Mouse (Mus musculus) Muller cell, postnatal 12 days (primary cell): ENCODE measurements around the gene Hccs.
A peak's percentile ranks its signal among the peaks of the same experiment; 100 is the strongest.
"Not testable (repeated sequence)": the region's sequence is repeated elsewhere in the genome, so short reads cannot be mapped to it uniquely, and the experiment has no call there.

Experiments used
- DNase-seq: peaks from one replicate; pipeline ENCODE4 v3.0.0-alpha.2; 2015; ENCODE audit errors: inconsistent ontology term

Gene Hccs

GRCm38 (mm10) chrX:169319945-169320667, at the start of gene Hccs:
Hccs (minus strand) TSS chrX:169320372.
- peak; percentile 95 for DNase-seq

- DNase-seq: peak; percentile 10
Measured at GRCm38 (mm10) chrX:169357146-169357772, 37.1 kb upstream of the Hccs start.

- no peak for DNase-seq
Measured at GRCm38 (mm10) chrX:169338213-169338612, 18.0 kb upstream of the Hccs start.

GRCm38 (mm10) chrX:169337559-169337958, 17.4 kb upstream of the Hccs start:
- DNase-seq: no peak

- no peak for DNase-seq
Measured at GRCm38 (mm10) chrX:169332264-169332663, 12.1 kb upstream of the Hccs start.

- no peak for DNase-seq
Measured at GRCm38 (mm10) chrX:169325929-169326595, 5.9 kb upstream of the Hccs start.

GRCm38 (mm10) chrX:169320668-169321005, 465 bp upstream of the Hccs start:
- not testable (repeated sequence) for DNase-seq

GRCm38 (mm10) chrX:169319066-169319760, 959 bp downstream of the Hccs start:
- DNase-seq: peak; percentile 58

GRCm38 (mm10) chrX:169308559-169308958, 11.6 kb downstream of the Hccs start:
- DNase-seq: no peak

- peak; percentile 16 for DNase-seq
Measured at GRCm38 (mm10) chrX:169303945-169304344, 16.2 kb downstream of the Hccs start.

- DNase-seq: no peak
Measured at GRCm38 (mm10) chrX:169302271-169303045, 17.7 kb downstream of the Hccs start.

GRCm38 (mm10) chrX:169299579-169299978, 20.6 kb downstream of the Hccs start:
- peak; percentile 36 for DNase-seq

GRCm38 (mm10) chrX:169263433-169264172, 56.6 kb downstream of the Hccs start:
- DNase-seq: no peak

GRCm38 (mm10) chrX:169262212-169262611, 58.0 kb downstream of the Hccs start:
- DNase-seq: no peak

GRCm38 (mm10) chrX:169261034-169261433, 59.1 kb downstream of the Hccs start:
- no peak for DNase-seq

GRCm38 (mm10) chrX:169256741-169257140, 63.4 kb downstream of the Hccs start:
- peak; percentile 40 for DNase-seq

- DNase-seq: no peak
Measured at GRCm38 (mm10) chrX:169255915-169256314, 64.3 kb downstream of the Hccs start.

GRCm38 (mm10) chrX:169222357-169223062, 97.7 kb downstream of the Hccs start:
- no peak for DNase-seq

GRCm38 (mm10) chrX:169220064-169220463, 100.1 kb downstream of the Hccs start:
- DNase-seq: no peak

GRCm38 (mm10) chrX:169210019-169210418, 110.2 kb downstream of the Hccs start:
- DNase-seq: no peak
